Mouse (Mus musculus): ENCODE results near the gene Ppfia3. TPM values are rescaled to one million over a fixed set of nuclear protein-coding genes. Genes with fewer than 3 reads are reported as not detected.

The Ppfia3 gene
- polyA plus RNA-seq, 1 experiment: not detected

- Histone ChIP-seq H3K27ac (ENCODE audit: insufficient read depth, low read depth, low read length) (no peak overlapping the region), H3K4me1 (ENCODE audit: control insufficient read depth, insufficient read depth, low read length) (0 out of 2 replicates have a peak, but pooled peaks cover under 1% of the 10 kb centered on the region), H3K4me3 (ENCODE audit: insufficient read depth, low read depth, low read length) (no peak overlapping the region)
- TF ChIP-seq POLR2A (IDR thresholded peaks at IDR 0.05; ENCODE audit: insufficient read depth, low read depth, low read length) (no peak), CTCF (IDR thresholded peaks at IDR 0.05; ENCODE audit: insufficient read depth, low read depth, low read length) (no peak)
- 81% methylated on average over 13 of the region's 13 CpGs for WGBS
These were observed 10.7 kb downstream of the Ppfia3 start for GRCm38 (mm10) chr7:45356087-45356486.

- Histone ChIP-seq H3K27ac (ENCODE audit: insufficient read depth, low read depth, low read length) (no peak overlapping the region), H3K4me1 (ENCODE audit: control insufficient read depth, insufficient read depth, low read length) (no peaks in the 10 kb centered on the region), H3K4me3 (ENCODE audit: insufficient read depth, low read depth, low read length) (no peak overlapping the region)
- 82% methylated on average over 15 of the region's 15 CpGs for WGBS
- TF ChIP-seq CTCF (IDR thresholded peaks at IDR 0.05; ENCODE audit: insufficient read depth, low read depth, low read length) (no peak), POLR2A (IDR thresholded peaks at IDR 0.05; ENCODE audit: insufficient read depth, low read depth, low read length) (no peak)
These were observed 11.3 kb downstream of the Ppfia3 start for GRCm38 (mm10) chr7:45355318-45356020.

- TF ChIP-seq POLR2A (IDR thresholded peaks at IDR 0.05; ENCODE audit: insufficient read depth, low read depth, low read length) (no peak), CTCF (IDR thresholded peaks at IDR 0.05; ENCODE audit: insufficient read depth, low read depth, low read length) (no peak)
- Histone ChIP-seq H3K4me3 (ENCODE audit: insufficient read depth, low read depth, low read length) (no peak overlapping the region), H3K27ac (ENCODE audit: insufficient read depth, low read depth, low read length) (no peak overlapping the region), H3K4me1 (ENCODE audit: control insufficient read depth, insufficient read depth, low read length) (no peaks in the 10 kb centered on the region)
- 55% methylated on average over 5 of the region's 5 CpGs for WGBS
These were observed 13.8 kb downstream of the Ppfia3 start for GRCm38 (mm10) chr7:45353041-45353440.

DNA sequence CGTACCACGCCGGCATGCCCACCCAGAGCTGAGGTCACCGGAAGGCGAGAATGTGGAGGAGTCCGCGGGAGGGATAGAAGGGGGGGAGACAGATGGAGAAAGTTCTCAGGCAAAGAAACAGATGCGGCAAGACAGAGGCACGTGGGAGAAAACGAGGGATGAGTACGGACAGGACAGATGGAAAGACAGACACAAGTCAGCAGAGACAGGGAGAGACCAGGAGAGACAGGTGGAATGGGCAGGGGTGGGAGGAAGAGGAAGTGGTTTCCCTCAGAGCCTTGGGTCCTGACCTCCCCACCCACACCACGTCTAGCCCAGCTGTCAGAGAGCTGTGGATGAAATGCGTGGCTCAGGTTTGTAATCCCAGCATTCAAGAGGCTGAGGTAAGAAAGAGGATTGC is 19.9 kb downstream of the Ppfia3 start:
- 85% methylated on average over 13 of the region's 13 CpGs for whole genome bisulfite sequencing
- no peak overlapping the region for H3K27ac ChIP-seq (ENCODE audit: insufficient read depth, low read depth, low read length)
- TF ChIP-seq CTCF (IDR thresholded peaks at IDR 0.05; ENCODE audit: insufficient read depth, low read depth, low read length) (no peak), POLR2A (IDR thresholded peaks at IDR 0.05; ENCODE audit: insufficient read depth, low read depth, low read length) (no peak)
- no peaks in the 10 kb centered on the region; the same call in 1 of the 2 replicates for H3K4me1 ChIP-seq (ENCODE audit: control insufficient read depth, insufficient read depth, low read length)
- no peak overlapping the region for H3K4me3 ChIP-seq (ENCODE audit: insufficient read depth, low read depth, low read length)

DNA sequence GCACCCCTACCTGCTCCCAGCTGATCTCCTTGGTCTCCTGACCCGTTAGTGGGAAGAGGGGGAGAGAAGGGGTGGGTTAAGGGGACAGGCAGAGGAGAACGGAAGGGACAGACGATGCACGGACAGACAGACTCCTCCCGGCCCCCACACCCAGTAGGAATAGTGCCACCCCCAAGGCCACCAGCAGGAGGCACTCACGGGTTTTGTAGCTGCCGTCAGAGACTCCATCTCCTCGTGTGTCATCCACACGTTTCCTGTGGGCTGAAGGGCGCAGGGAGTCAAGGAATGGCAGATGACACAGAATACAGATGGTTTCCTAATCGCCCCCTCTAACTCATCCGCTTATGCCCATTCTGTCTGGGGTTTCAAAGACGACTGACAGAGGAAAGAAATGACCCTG is 23.3 kb downstream of the Ppfia3 start:
- Histone ChIP-seq H3K4me3 (ENCODE audit: insufficient read depth, low read depth, low read length) (no peak overlapping the region), H3K4me1 (ENCODE audit: control insufficient read depth, insufficient read depth, low read length) (peaks cover 3% of the 10 kb centered on the region; the same call in 1 of the 2 replicates), H3K27ac (ENCODE audit: insufficient read depth, low read depth, low read length) (no peak overlapping the region)
- WGBS: 57% methylated on average over 13 of the region's 13 CpGs
- TF ChIP-seq POLR2A (IDR thresholded peaks at IDR 0.05; ENCODE audit: insufficient read depth, low read depth, low read length): no peak
- no peak for TF ChIP-seq CTCF (IDR thresholded peaks at IDR 0.05; ENCODE audit: insufficient read depth, low read depth, low read length)

DNA sequence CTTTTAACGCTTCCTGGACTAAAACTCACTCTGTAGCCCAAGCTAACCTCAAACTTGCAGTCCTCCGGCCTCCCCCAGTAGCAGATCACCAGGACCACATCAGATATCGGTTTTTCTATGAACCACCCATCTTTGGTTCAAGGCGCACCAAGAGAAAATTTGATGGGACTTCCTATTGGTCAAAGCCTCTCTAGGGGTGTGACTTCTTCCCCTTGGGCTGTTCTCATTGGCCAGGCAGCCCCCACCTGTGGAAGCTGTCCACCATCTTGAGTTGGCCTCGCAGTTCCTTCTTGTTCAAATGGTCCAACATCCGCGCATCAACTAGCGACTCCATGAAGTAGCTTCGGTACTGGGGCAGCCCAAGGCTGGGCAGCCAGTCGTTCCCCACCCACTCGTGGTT is 24.7 kb downstream of the Ppfia3 start:
- TF ChIP-seq CTCF (IDR thresholded peaks at IDR 0.05; ENCODE audit: insufficient read depth, low read depth, low read length) (no peak), POLR2A (IDR thresholded peaks at IDR 0.05; ENCODE audit: insufficient read depth, low read depth, low read length) (no peak)
- peaks cover 9% of the 10 kb centered on the region for H3K4me1 ChIP-seq (ENCODE audit: control insufficient read depth, insufficient read depth, low read length)
- no peak overlapping the region for H3K27ac ChIP-seq (ENCODE audit: insufficient read depth, low read depth, low read length)
- no peak overlapping the region for H3K4me3 ChIP-seq (ENCODE audit: insufficient read depth, low read depth, low read length)
- 95% methylated on average over 11 of the region's 11 CpGs for WGBS

- Histone ChIP-seq H3K27ac (ENCODE audit: insufficient read depth, low read depth, low read length) (no peak overlapping the region), H3K4me3 (ENCODE audit: insufficient read depth, low read depth, low read length) (no peak overlapping the region), H3K4me1 (ENCODE audit: control insufficient read depth, insufficient read depth, low read length) (peaks cover 9% of the 10 kb centered on the region)
- TF ChIP-seq CTCF (IDR thresholded peaks at IDR 0.05; ENCODE audit: insufficient read depth, low read depth, low read length) (no peak), POLR2A (IDR thresholded peaks at IDR 0.05; ENCODE audit: insufficient read depth, low read depth, low read length) (no peak)
- 7% methylated on average over 8 of the region's 8 CpGs for WGBS
These were observed 25.5 kb downstream of the Ppfia3 start for GRCm38 (mm10) chr7:45341303-45341702.

DNA sequence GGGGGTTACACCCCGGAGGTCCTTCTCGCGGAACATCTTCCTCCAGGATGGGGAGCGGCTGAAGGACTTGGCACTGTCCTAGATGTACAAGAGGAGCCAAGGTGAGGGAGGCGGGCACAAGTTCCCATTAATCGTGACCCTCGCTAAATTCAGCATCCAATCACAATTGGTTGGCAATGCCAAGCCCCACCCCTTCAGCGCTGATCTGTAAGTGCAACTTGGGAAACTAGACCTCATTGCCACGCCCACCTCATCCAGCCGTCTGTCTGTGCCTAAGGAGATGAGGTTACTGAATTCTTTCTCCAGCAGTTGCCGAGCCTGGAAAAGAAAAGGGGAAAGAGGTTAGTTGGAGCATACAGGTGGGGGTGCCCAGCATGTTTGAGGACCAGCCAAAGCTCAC is 26.1 kb downstream of the Ppfia3 start:
- 35% methylated on average over 11 of the region's 11 CpGs for WGBS
- peaks cover 9% of the 10 kb centered on the region for H3K4me1 ChIP-seq (ENCODE audit: control insufficient read depth, insufficient read depth, low read length)
- no peak overlapping the region for H3K27ac ChIP-seq (ENCODE audit: insufficient read depth, low read depth, low read length)
- H3K4me3 ChIP-seq (ENCODE audit: insufficient read depth, low read depth, low read length): no peak overlapping the region
- no peak for TF ChIP-seq CTCF (IDR thresholded peaks at IDR 0.05; ENCODE audit: insufficient read depth, low read depth, low read length)
- no peak for TF ChIP-seq POLR2A (IDR thresholded peaks at IDR 0.05; ENCODE audit: insufficient read depth, low read depth, low read length)

DNA sequence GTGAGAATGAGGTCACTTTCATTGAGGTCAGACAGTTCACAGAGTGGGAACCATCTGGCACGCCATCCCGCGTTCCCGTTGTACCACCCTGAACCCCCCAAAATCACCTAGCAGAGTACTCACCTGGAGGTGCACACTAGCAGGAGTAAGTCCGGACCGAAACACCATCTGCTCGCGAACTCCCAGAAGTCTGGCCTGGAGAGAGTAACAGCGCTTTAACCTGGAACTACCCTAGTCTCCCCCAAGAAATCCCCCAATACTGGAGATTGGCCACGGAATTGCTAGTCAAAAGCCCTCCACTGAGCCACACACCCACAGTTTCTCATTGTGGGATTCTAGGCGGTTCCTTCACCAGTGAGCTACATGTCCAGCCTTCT is 26.8 kb downstream of the Ppfia3 start:
- 0 out of 2 replicates have a peak overlapping the region, but pooled peaks have one; percentile 11 for H3K4me3 ChIP-seq (ENCODE audit: insufficient read depth, low read depth, low read length)
- no peak overlapping the region for H3K27ac ChIP-seq (ENCODE audit: insufficient read depth, low read depth, low read length)
- WGBS: 50% methylated on average over 11 of the region's 11 CpGs
- peaks cover 9% of the 10 kb centered on the region for H3K4me1 ChIP-seq (ENCODE audit: control insufficient read depth, insufficient read depth, low read length)
- TF ChIP-seq CTCF (IDR thresholded peaks at IDR 0.05; ENCODE audit: insufficient read depth, low read depth, low read length) (no peak), POLR2A (IDR thresholded peaks at IDR 0.05; ENCODE audit: insufficient read depth, low read depth, low read length) (no peak)

All from olfactory bulb, adult 2 months (tissue).